Mouse (Mus musculus): Measurements from ENCODE around the gene Hhat.

GRCm38 (mm10) chr1:192515373-192515772, 255.7 kb downstream of the Hhat start:
- TF ChIP-seq CTCF (IDR thresholded peaks at IDR 0.05; ENCODE audit: insufficient read depth, low read depth, low read length) (no peak), POLR2A (IDR thresholded peaks at IDR 0.05; ENCODE audit: insufficient read depth, low read depth, low read length) (no peak)

Data from olfactory bulb, adult 2 months (tissue).